Mouse (Mus musculus) testis, adult 2 months (tissue): ENCODE results near the gene Atox1.

Source experiments
- CTCF ChIP-seq: fragments of 200-500 bp; IDR thresholded peaks from 2 replicates; pipeline ENCODE4 v1.5.1; 2012; ENCODE audit warnings: low read depth, mild to moderate bottlenecking, inconsistent platforms, low read length, moderate library complexity; ENCODE audit not compliant: control insufficient read depth, insufficient read depth, insufficient replicate concordance
- POLR2A ChIP-seq: fragments of 200-500 bp; IDR thresholded peaks from 2 replicates; pipeline ENCODE4 v1.6.1; 2012; ENCODE audit warnings: low read depth, mild to moderate bottlenecking, inconsistent platforms, low read length, moderate library complexity; ENCODE audit not compliant: control insufficient read depth

- no peak for TF ChIP-seq CTCF
- no peak for TF ChIP-seq POLR2A
Observed at GRCm38 (mm10) chr11:55501955-55502531, 41.0 kb upstream of the Atox1 start.
